Mouse (Mus musculus) heart, embryonic 10.5 days (tissue): ENCODE data around the gene Hnrnpl. TPM values are rescaled to one million over a fixed set of nuclear protein-coding genes. Genes with fewer than 3 reads are reported as not detected.

ENCODE experiments used
- DNase-seq: peaks from one replicate; pipeline ENCODE4 v3.0.0-alpha.2; 2017; ENCODE audit warnings: low spot score
- H3K27ac ChIP-seq: fragments of 300-500 bp; sonication (generic); 2 replicates; pipeline ENCODE4 v1.5.1; 2016; ENCODE audit warnings: mild to moderate bottlenecking
- H3K27me3 ChIP-seq: fragments of 300-500 bp; sonication (generic); 2 replicates; pipeline ENCODE4 v1.6.1; 2016; ENCODE audit warnings: mild to moderate bottlenecking; ENCODE audit not compliant: poor library complexity, insufficient read depth, severe bottlenecking
- H3K36me3 ChIP-seq: fragments of 300-500 bp; sonication (generic); 2 replicates; pipeline ENCODE4 v1.6.1; 2016; ENCODE audit warnings: mild to moderate bottlenecking, moderate library complexity
- H3K4me1 ChIP-seq: fragments of 300-500 bp; sonication (generic); 2 replicates; pipeline ENCODE4 v1.6.1; 2016; ENCODE audit warnings: mild to moderate bottlenecking
- H3K4me3 ChIP-seq: fragments of 300-500 bp; sonication (generic); 2 replicates; pipeline ENCODE4 v1.5.1; 2016; ENCODE audit warnings: mild to moderate bottlenecking, moderate library complexity
- H3K9me3 ChIP-seq: fragments of 300-500 bp; sonication (generic); 2 replicates; pipeline ENCODE4 v1.6.1; 2016; ENCODE audit warnings: mild to moderate bottlenecking, moderate library complexity
- WGBS: fragments of 180-500 bp; shearing (Covaris S2); methylation state at CpG from one replicate; pipeline ENCODE4 v1.1.7; 2016; 5-methylcytosine and 5-hydroxymethylcytosine counted together
- polyA plus RNA-seq: library from polyadenylated mRNA; unstranded; fragments of >200 nt; fragmentation: Nextera tagmentation; extraction: Ambion mirVana; gene quantifications from 2 replicates; pipeline ENCODE4 v1.2.1, GENCODE M21; 2016

Hnrnpl gene
- polyA plus RNA-seq, 1 experiment from 2014 or later, result 221 TPM

DNA sequence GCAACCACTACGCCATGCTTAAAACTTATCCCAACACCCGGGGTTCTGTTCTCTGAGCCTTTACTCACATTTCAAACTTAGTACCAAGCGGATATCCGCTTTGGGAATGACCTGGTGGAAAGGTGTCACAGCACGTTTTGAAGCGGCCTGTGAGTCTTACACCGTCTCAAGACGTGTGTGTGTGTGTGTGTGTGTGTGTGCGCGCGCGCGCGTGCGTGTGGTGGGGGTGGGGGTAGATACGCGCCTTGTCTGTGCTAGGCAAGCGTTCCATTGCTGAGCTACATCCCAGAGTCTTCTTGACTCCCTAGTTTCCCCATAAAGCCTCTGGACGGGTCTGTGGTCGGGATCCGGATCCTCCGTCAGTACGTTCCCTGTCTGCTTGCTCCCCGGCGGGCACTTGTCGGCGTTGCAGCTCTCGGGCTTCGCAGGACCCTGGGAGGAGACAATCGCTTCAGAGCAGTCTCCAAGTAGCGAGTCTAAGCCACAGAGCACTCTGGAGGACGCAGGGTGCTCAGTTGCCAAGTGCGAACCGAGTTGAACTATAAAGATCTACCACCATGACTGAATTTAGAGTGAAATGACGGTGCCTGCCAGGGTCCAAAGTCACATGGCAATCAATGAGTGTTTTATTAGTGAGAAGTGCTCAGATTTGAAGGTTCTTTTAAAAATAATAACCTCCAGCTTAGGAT, 1.2 kb downstream of the Hnrnpl start:
- H3K4me1 ChIP-seq, result peaks cover 37% of the 10 kb centered on the region
- peak; percentile 93 for DNase-seq
- peak overlapping the region; percentile 96 for H3K4me3 ChIP-seq
- H3K27ac ChIP-seq, result peak overlapping the region; percentile 100
- no peaks in the 10 kb centered on the region for H3K27me3 ChIP-seq
- no peaks in the 10 kb centered on the region for H3K9me3 ChIP-seq
- peaks cover 28% of the 10 kb centered on the region for H3K36me3 ChIP-seq
- under 1% methylated on average over 35 of the region's 35 CpGs for WGBS

DNA sequence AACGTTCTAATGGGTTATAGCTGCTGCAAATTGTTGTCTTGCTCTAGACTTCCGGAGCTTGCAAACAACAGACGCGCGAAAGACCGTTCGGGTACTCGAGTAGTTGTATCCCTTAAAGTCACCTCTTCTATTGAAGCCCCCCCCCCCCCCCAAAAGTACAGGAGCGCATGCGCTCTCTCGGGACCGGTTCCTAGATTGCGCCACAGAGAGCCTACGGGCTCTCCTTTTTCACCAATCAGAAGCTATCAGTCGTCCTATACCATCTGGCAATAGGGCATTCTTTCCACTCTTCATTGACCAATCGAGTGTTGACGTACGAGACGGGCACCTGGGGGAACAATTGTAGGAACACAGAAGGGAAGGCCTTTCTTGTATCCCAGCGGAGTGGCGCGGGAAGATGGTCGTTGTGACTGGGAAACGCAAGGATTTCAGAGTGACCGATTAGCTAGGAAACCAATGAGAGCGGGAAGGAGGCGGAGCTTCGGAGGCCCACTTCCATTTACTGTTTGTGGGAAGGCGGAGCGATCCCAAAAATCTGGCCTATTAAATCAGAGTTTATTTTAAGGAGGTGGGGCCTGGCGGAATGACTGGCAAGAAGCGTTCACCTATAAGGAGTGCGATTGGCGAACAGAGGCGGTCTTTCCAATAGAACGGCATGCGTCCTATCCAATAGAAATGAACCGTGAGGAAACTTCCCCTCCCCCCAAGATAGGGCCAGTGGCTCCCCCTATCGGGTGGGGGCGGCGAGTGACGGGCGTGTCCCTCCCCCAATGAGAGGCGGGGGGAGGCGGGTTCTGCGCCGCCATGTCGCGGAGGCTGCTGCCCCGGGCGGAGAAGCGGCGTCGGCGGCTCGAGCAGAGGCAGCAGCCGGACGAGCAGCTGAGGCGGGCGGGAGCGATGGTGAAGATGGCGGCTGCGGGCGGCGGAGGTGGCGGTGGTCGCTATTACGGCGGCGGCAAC, 2.0 kb downstream of the Hnrnpl start:
- H3K27ac ChIP-seq, result peak overlapping the region; percentile 100
- under 1% methylated on average over 70 of the region's 70 CpGs for WGBS
- peak overlapping the region; percentile 96 for H3K4me3 ChIP-seq
- H3K27me3 ChIP-seq, result no peaks in the 10 kb centered on the region
- H3K36me3 ChIP-seq, result peaks cover 36% of the 10 kb centered on the region
- H3K4me1 ChIP-seq, result peaks cover 43% of the 10 kb centered on the region
- DNase-seq, result peak; percentile 99
- H3K9me3 ChIP-seq, result no peaks in the 10 kb centered on the region

DNA sequence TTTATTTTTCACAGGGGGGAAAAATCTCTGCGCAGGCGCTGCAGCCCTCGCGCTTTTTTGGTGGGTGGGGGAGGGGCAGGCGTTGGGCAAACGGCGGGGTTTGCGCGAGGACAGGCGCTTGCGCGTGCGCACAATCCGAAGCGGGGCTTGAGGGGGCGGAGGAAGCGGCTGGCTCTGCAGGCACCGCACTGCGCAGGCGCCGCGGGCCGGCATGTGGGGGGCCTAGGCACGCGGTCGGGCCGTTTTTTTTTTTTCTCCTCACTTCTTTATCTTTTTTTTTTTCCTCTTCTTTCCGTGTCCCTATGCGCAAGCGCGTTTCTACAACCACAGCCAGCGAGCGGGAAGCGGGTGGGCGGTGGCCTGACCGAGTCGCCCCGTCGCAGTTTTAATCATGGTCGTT, 2.9 kb downstream of the Hnrnpl start:
- Histone ChIP-seq H3K4me1 (peaks cover 50% of the 10 kb centered on the region), H3K4me3 (peak overlapping the region; percentile 96), H3K27ac (peak overlapping the region; percentile 100), H3K9me3 (no peaks in the 10 kb centered on the region), H3K36me3 (peaks cover 44% of the 10 kb centered on the region), H3K27me3 (no peaks in the 10 kb centered on the region)
- WGBS, result under 1% methylated on average over 40 of the region's 40 CpGs
- peak; percentile 97 for DNase-seq

DNA sequence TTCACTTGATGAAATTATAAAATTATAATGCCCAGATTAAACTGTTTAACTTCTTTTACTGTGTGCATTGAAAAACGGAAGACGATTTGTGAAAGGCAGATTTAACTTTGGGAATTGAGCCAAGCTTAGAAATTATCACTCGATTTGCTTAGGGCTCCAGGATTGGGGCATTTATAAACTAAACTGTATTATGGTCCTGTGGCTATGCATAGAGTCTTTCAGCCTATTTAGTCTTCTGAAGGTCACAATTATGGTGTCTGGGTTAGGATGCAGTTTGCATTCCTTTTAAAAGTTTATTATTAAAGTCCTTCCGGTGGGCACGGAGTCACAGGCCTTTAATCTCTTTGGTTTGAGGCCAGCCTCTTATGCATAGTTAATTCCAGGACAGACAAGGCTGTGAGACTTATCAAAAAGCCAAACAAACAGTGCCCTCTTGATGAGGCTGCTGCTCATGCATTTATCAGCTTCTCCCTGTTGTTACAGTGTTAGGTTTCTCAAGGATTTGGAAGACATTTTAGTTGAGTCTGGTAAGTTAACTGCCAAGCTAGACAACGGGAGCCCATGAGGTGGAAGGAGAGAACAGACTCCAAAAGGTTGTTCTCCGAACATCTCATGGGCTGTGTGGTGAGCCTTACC, 3.4 kb downstream of the Hnrnpl start:
- peaks cover 52% of the 10 kb centered on the region for H3K4me1 ChIP-seq
- WGBS, result 9% methylated on average over 7 of the region's 7 CpGs
- peak overlapping the region; percentile 96 for H3K4me3 ChIP-seq
- H3K9me3 ChIP-seq, result no peaks in the 10 kb centered on the region
- no peak for DNase-seq
- peaks cover 50% of the 10 kb centered on the region for H3K36me3 ChIP-seq
- peak overlapping the region; percentile 100 for H3K27ac ChIP-seq
- H3K27me3 ChIP-seq, result no peaks in the 10 kb centered on the region

DNA sequence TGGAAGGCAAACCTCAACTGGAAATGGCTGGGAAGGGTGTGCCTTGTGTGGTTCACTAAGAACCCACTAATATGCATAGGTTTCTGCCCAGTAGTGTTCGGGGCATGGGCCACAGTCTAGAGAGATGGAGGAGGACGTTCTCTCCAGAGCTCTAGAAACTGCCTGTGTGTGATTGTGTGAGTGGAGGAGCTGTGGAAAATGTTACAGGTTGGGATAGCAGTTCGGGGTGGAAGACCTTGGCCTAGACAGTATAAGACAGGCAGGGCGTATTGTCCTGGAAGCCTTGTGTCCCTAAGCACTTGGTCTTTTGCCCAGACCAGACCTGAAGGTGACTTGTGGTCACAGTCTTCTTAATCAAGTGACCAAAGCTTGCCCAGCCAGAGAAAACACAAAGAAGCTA, 4.1 kb downstream of the Hnrnpl start:
- WGBS, result 66% methylated on average over 4 of the region's 4 CpGs
- Histone ChIP-seq H3K27me3 (no peaks in the 10 kb centered on the region), H3K36me3 (peaks cover 57% of the 10 kb centered on the region), H3K9me3 (no peaks in the 10 kb centered on the region), H3K27ac (peak overlapping the region; percentile 100; the same call in 1 of the 2 replicates), H3K4me1 (peaks cover 51% of the 10 kb centered on the region), H3K4me3 (peak overlapping the region; percentile 96)
- DNase-seq, result no peak

DNA sequence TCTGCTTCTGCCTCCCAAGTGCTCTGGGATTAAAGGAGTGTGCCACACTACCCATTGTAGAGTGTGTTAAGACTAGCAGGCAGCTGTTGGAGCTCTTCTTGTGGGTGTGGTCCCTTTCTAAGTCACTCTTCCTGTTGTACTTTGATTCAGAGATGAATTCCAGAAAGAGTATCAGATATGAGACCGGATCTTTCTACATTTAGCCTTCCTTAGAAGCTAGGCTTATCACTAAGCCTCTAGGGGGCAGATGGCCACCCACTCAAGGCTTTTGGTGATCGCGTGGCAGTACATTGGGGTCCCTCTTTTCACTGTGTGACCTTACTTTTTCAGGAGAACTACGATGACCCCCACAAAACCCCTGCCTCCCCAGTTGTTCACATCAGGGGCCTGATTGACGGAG, 4.6 kb downstream of the Hnrnpl start:
- no peak for DNase-seq
- peak overlapping the region; percentile 96 for H3K4me3 ChIP-seq
- peaks cover 62% of the 10 kb centered on the region for H3K36me3 ChIP-seq
- H3K27me3 ChIP-seq, result no peaks in the 10 kb centered on the region
- peaks cover 49% of the 10 kb centered on the region for H3K4me1 ChIP-seq
- WGBS, result 63% methylated on average over 5 of the region's 5 CpGs
- no peaks in the 10 kb centered on the region for H3K9me3 ChIP-seq
- peak overlapping the region; percentile 100; the same call in 1 of the 2 replicates for H3K27ac ChIP-seq

DNA sequence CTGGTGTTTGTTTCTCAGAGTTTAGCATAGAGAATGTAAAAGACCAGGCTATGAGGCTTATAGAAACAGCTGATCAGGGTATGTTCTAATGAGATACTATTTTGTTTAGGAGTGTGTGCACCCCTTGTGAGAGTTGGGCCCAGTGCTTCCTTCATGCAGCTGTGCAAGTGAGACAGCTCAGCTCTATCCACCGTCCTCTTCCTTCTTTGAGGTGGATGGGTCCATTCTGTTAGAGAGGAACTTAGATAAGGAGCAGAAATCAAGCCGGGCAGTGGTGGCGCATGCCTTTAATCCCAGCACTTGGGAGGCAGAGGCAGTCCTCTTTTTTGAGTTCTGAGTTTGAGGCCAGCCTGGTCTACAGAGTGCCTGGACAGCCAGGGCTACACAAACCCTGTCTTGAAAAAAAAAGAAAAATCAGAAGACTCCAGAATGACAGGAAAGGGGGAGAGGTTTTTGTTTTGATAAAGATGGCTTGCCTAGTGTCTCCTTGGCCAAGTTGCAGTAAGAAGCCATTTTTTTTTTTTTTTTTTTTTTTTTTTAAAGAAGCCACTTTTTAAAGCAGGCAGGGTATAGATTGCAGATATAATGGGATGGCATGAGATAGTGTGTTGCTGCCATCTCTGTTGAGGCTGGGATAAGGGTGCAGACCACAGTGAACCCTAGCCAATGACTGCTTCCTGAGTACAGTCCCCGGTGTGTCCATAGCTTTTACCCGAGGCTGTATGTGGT, 6.1 kb downstream of the Hnrnpl start:
- Histone ChIP-seq H3K4me1 (peaks cover 57% of the 10 kb centered on the region), H3K9me3 (no peaks in the 10 kb centered on the region), H3K4me3 (peak overlapping the region; percentile 6; the same call in 1 of the 2 replicates)

DNA sequence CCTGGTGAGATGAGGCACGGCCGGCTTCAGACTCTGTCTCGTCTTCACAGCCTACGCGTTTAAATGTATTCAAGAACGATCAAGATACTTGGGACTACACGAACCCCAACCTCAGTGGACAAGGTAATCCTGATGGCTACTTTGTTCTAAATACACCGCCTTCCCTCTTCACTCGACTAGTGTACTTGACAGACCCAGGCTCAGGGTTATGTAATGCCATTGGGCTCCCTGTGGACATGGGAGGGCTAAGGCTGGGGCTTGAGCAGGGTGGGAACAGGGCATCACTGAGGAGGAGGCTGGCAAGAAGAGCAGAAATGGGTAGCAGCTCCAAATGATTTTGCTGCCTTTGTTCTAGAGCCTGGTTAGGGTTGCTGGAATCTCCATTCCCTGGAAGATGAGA, 6.9 kb downstream of the Hnrnpl start:
- Histone ChIP-seq H3K4me3 (0 out of 2 replicates have a peak overlapping the region, but pooled peaks have one; percentile 0), H3K27me3 (no peaks in the 10 kb centered on the region), H3K4me1 (peaks cover 64% of the 10 kb centered on the region), H3K36me3 (peaks cover 83% of the 10 kb centered on the region), H3K9me3 (no peaks in the 10 kb centered on the region), H3K27ac (no peak overlapping the region)
- no peak for DNase-seq
- WGBS, result 88% methylated on average over 9 of the region's 9 CpGs

More for the DNA sequence above, 6.1 kb downstream of the Hnrnpl start:
- H3K27ac ChIP-seq, result no peak overlapping the region
- peaks cover 76% of the 10 kb centered on the region for H3K36me3 ChIP-seq
- no peak for DNase-seq
- H3K27me3 ChIP-seq, result no peaks in the 10 kb centered on the region
- 69% methylated on average over 5 of the region's 5 CpGs for WGBS

DNA sequence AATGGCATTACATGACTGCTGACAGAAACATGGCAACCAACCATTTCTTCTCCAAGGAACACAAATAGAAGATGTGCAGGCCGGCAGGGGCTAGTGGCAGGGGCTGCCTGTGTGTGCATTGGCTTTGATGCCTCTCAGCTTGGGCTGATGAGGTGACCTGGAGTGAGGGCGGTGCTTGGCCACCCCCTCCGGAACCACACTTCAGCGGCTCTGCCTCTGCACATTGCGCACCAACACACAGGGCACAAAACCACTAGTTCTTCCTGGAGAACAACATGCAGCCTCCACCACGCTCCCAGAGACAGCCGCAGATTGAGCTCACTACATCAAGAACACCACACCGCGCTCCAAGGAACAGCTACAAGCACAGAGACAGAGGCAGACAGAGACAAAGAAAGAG, 7.9 kb downstream of the Hnrnpl start:
- DNase-seq, result no peak
- H3K4me3 ChIP-seq, result no peak overlapping the region
- 81% methylated on average over 9 of the region's 9 CpGs for WGBS
- H3K4me1 ChIP-seq, result peaks cover 73% of the 10 kb centered on the region
- H3K27ac ChIP-seq, result no peak overlapping the region
- H3K36me3 ChIP-seq, result peaks cover 93% of the 10 kb centered on the region
- no peaks in the 10 kb centered on the region for H3K9me3 ChIP-seq
- H3K27me3 ChIP-seq, result no peaks in the 10 kb centered on the region

DNA sequence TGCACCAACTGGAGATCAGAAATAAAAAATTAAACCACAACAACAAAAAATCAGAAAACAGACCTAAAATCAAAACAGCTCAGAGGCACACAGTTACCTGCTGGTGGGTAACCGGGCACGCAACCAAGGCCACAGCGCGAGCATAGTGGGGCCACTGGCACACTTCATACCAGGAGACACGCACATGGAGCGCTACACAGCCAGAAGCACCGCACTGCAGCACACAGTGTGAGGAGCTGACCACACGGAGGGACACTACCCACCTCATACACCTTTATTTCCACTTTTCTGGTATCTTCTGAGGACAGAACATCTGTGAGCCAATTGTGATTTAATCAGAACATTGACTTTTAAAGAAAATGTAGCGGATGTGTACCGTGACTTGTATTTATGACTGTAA, 8.6 kb downstream of the Hnrnpl start:
- H3K4me1 ChIP-seq, result peaks cover 73% of the 10 kb centered on the region

DNA sequence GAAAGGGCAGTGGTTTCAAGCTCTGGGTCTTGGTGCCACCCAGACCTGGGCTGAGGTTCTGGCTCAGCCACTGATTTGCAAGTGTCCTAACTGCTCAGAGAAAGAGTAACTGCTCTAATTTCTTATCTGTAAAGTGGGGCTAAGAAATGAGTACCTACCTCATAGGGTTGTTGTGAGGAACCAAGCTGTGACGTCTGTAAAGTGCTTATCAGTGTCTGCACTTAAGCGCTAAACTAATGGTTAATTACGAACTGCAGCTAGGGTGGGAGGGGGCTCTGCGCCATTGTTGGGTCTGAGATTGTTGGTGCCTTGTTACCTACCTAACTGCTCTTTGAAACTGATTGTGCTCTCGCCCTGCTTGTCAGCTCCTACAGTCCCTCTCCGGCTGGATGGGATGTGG, 9.2 kb downstream of the Hnrnpl start:
- H3K27me3 ChIP-seq, result no peaks in the 10 kb centered on the region
- H3K27ac ChIP-seq, result no peak overlapping the region
- no peaks in the 10 kb centered on the region for H3K9me3 ChIP-seq
- no peak for DNase-seq
- H3K4me3 ChIP-seq, result no peak overlapping the region
- peaks cover 67% of the 10 kb centered on the region for H3K4me1 ChIP-seq
- 55% methylated on average over 6 of the region's 6 CpGs for WGBS
- peaks cover 98% of the 10 kb centered on the region for H3K36me3 ChIP-seq

More for the DNA sequence above, 8.6 kb downstream of the Hnrnpl start:
- H3K27me3 ChIP-seq, result no peaks in the 10 kb centered on the region
- peaks cover 98% of the 10 kb centered on the region for H3K36me3 ChIP-seq
- no peak overlapping the region for H3K27ac ChIP-seq
- 90% methylated on average over 10 of the region's 10 CpGs for WGBS
- H3K9me3 ChIP-seq, result no peaks in the 10 kb centered on the region
- no peak for DNase-seq
- H3K4me3 ChIP-seq, result no peak overlapping the region

DNA sequence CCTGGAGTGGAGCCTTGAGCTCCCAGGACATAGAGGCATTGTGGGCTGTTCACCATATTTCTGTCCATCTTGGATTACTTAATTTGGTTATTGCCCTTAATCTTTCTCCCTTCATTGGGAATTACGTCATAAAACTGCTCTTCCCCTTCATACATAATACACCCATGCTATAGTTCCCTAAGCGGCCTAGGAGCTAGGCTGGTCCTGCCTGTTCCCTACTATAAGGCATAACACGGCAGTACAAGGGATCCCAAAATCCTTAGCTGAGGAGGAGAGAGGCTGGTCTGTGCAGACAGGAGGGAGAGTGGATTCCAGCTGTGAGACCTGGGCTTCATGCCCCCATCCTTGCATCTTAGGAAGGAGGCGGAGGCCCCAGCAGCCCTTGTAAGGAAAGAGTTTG, 9.6 kb downstream of the Hnrnpl start:
- H3K4me1 ChIP-seq, result peaks cover 62% of the 10 kb centered on the region
- H3K36me3 ChIP-seq, result peaks cover 98% of the 10 kb centered on the region
- H3K27ac ChIP-seq, result no peak overlapping the region
- H3K9me3 ChIP-seq, result no peaks in the 10 kb centered on the region
- DNase-seq, result no peak
- H3K4me3 ChIP-seq, result peak overlapping the region; percentile 2; the same call in 1 of the 2 replicates
- H3K27me3 ChIP-seq, result no peaks in the 10 kb centered on the region
- 88% methylated on average over 4 of the region's 4 CpGs for WGBS
